Mouse (Mus musculus): ENCODE measurements around the gene Chst15. TPM values are rescaled to one million over a fixed set of nuclear protein-coding genes. Genes with fewer than 3 reads are reported as not detected.

The Chst15 gene
- polyA plus RNA-seq, 1 experiment from 2014 or later = 2.4 TPM

GRCm38 (mm10) chr7:132302508-132303241 is 14.4 kb downstream of the Chst15 start:
- no peak for ATAC-seq (replicated peaks; ENCODE audit: insufficient number of reproducible peaks, low FRiP score, low TSS enrichment)
- no peaks in the 10 kb centered on the region for H3K4me1 ChIP-seq (ENCODE audit: control insufficient read depth, insufficient read depth, low read length)
- no peak overlapping the region for H3K27ac ChIP-seq (ENCODE audit: low read depth, low read length)
- no peaks in the 10 kb centered on the region for H3K27me3 ChIP-seq (ENCODE audit: control insufficient read depth, insufficient read depth, low read length)
- 65% methylated on average over 8 of the region's 8 CpGs for WGBS (ENCODE audit: insufficient replicate concordance)
- no peaks in the 10 kb centered on the region for H3K36me3 ChIP-seq (ENCODE audit: control insufficient read depth, insufficient read depth, low read length)
- no peak overlapping the region for H3K9ac ChIP-seq (ENCODE audit: low read depth, low read length)
- H3K4me3 ChIP-seq (ENCODE audit: low read depth, low read length) = no peak overlapping the region
- no peak overlapping the region for H3K4me2 ChIP-seq
- H3K9me3 ChIP-seq (replicated peaks; ENCODE audit: control insufficient read depth, low read length) = no peaks in the 10 kb centered on the region

- no peak overlapping the region for H3K4me3 ChIP-seq (ENCODE audit: low read depth, low read length)
- H3K27ac ChIP-seq (ENCODE audit: low read depth, low read length) = no peak overlapping the region
- no peak overlapping the region for H3K9ac ChIP-seq (ENCODE audit: low read depth, low read length)
- H3K4me2 ChIP-seq = no peak overlapping the region
- no peaks in the 10 kb centered on the region for H3K27me3 ChIP-seq (ENCODE audit: control insufficient read depth, insufficient read depth, low read length)
- H3K36me3 ChIP-seq (ENCODE audit: control insufficient read depth, insufficient read depth, low read length) = no peaks in the 10 kb centered on the region
- WGBS (ENCODE audit: insufficient replicate concordance) = 59% methylated on average over 5 of the region's 5 CpGs
- no peak for ATAC-seq (replicated peaks; ENCODE audit: insufficient number of reproducible peaks, low FRiP score, low TSS enrichment)
- H3K4me1 ChIP-seq (ENCODE audit: control insufficient read depth, insufficient read depth, low read length) = no peaks in the 10 kb centered on the region
- no peaks in the 10 kb centered on the region for H3K9me3 ChIP-seq (replicated peaks; ENCODE audit: control insufficient read depth, low read length)
These were observed 17.3 kb downstream of the Chst15 start for GRCm38 (mm10) chr7:132299661-132300210.

- ATAC-seq (replicated peaks; ENCODE audit: insufficient number of reproducible peaks, low FRiP score, low TSS enrichment) = no peak
- H3K27me3 ChIP-seq (ENCODE audit: control insufficient read depth, insufficient read depth, low read length) = no peaks in the 10 kb centered on the region
- H3K27ac ChIP-seq (ENCODE audit: low read depth, low read length) = no peak overlapping the region
- no peak overlapping the region for H3K4me2 ChIP-seq
- no peak overlapping the region for H3K9ac ChIP-seq (ENCODE audit: low read depth, low read length)
- no peaks in the 10 kb centered on the region for H3K9me3 ChIP-seq (replicated peaks; ENCODE audit: control insufficient read depth, low read length)
- no peaks in the 10 kb centered on the region for H3K36me3 ChIP-seq (ENCODE audit: control insufficient read depth, insufficient read depth, low read length)
- no peak overlapping the region for H3K4me3 ChIP-seq (ENCODE audit: low read depth, low read length)
- H3K4me1 ChIP-seq (ENCODE audit: control insufficient read depth, insufficient read depth, low read length) = no peaks in the 10 kb centered on the region
- 81% methylated on average over 7 of the region's 7 CpGs for WGBS (ENCODE audit: insufficient replicate concordance)
These were observed 18.5 kb downstream of the Chst15 start for GRCm38 (mm10) chr7:132298412-132298990.

GRCm38 (mm10) chr7:132296661-132297443 is 20.2 kb downstream of the Chst15 start:
- H3K27me3 ChIP-seq (ENCODE audit: control insufficient read depth, insufficient read depth, low read length) = no peaks in the 10 kb centered on the region
- 60% methylated on average over 4 of the region's 4 CpGs for WGBS (ENCODE audit: insufficient replicate concordance)

GRCm38 (mm10) chr7:132296132-132296531 is 20.9 kb downstream of the Chst15 start:
- H3K4me1 ChIP-seq (ENCODE audit: control insufficient read depth, insufficient read depth, low read length) = no peaks in the 10 kb centered on the region
- no peak overlapping the region for H3K4me2 ChIP-seq
- no peaks in the 10 kb centered on the region for H3K9me3 ChIP-seq (replicated peaks; ENCODE audit: control insufficient read depth, low read length)
- ATAC-seq (replicated peaks; ENCODE audit: insufficient number of reproducible peaks, low FRiP score, low TSS enrichment) = no peak
- no peaks in the 10 kb centered on the region for H3K36me3 ChIP-seq (ENCODE audit: control insufficient read depth, insufficient read depth, low read length)
- no peak overlapping the region for H3K9ac ChIP-seq (ENCODE audit: low read depth, low read length)
- WGBS (ENCODE audit: insufficient replicate concordance) = 84% methylated on average over 3 of the region's 3 CpGs
- H3K27me3 ChIP-seq (ENCODE audit: control insufficient read depth, insufficient read depth, low read length) = no peaks in the 10 kb centered on the region
- no peak overlapping the region for H3K4me3 ChIP-seq (ENCODE audit: low read depth, low read length)
- no peak overlapping the region for H3K27ac ChIP-seq (ENCODE audit: low read depth, low read length)

More at GRCm38 (mm10) chr7:132296661-132297443, 20.2 kb downstream of the Chst15 start:
- no peak overlapping the region for H3K9ac ChIP-seq (ENCODE audit: low read depth, low read length)
- no peak overlapping the region for H3K27ac ChIP-seq (ENCODE audit: low read depth, low read length)
- H3K4me1 ChIP-seq (ENCODE audit: control insufficient read depth, insufficient read depth, low read length) = no peaks in the 10 kb centered on the region
- H3K36me3 ChIP-seq (ENCODE audit: control insufficient read depth, insufficient read depth, low read length) = no peaks in the 10 kb centered on the region
- no peak for ATAC-seq (replicated peaks; ENCODE audit: insufficient number of reproducible peaks, low FRiP score, low TSS enrichment)
- no peak overlapping the region for H3K4me3 ChIP-seq (ENCODE audit: low read depth, low read length)
- no peaks in the 10 kb centered on the region for H3K9me3 ChIP-seq (replicated peaks; ENCODE audit: control insufficient read depth, low read length)
- no peak overlapping the region for H3K4me2 ChIP-seq

- H3K36me3 ChIP-seq (ENCODE audit: control insufficient read depth, insufficient read depth, low read length) = no peaks in the 10 kb centered on the region
- 72% methylated on average over 3 of the region's 3 CpGs for WGBS (ENCODE audit: insufficient replicate concordance)
- no peak overlapping the region for H3K9ac ChIP-seq (ENCODE audit: low read depth, low read length)
- no peak overlapping the region for H3K27ac ChIP-seq (ENCODE audit: low read depth, low read length)
- peaks cover 17% of the 10 kb centered on the region for H3K4me1 ChIP-seq (ENCODE audit: control insufficient read depth, insufficient read depth, low read length)
- no peaks in the 10 kb centered on the region for H3K27me3 ChIP-seq (ENCODE audit: control insufficient read depth, insufficient read depth, low read length)
- H3K4me2 ChIP-seq = no peak overlapping the region
- ATAC-seq (replicated peaks; ENCODE audit: insufficient number of reproducible peaks, low FRiP score, low TSS enrichment) = 0 out of 2 replicates have a peak, but pooled peaks have one; percentile 5
- H3K4me3 ChIP-seq (ENCODE audit: low read depth, low read length) = no peak overlapping the region
- H3K9me3 ChIP-seq (replicated peaks; ENCODE audit: control insufficient read depth, low read length) = no peaks in the 10 kb centered on the region
These were observed 29.7 kb downstream of the Chst15 start for GRCm38 (mm10) chr7:132287340-132287664.

GRCm38 (mm10) chr7:132286630-132287339 is 30.2 kb downstream of the Chst15 start:
- Histone ChIP-seq H3K27ac (ENCODE audit: low read depth, low read length) (no peak overlapping the region), H3K9ac (ENCODE audit: low read depth, low read length) (no peak overlapping the region), H3K9me3 (replicated peaks; ENCODE audit: control insufficient read depth, low read length) (no peaks in the 10 kb centered on the region), H3K4me2 (no peak overlapping the region), H3K4me1 (ENCODE audit: control insufficient read depth, insufficient read depth, low read length) (peaks cover 17% of the 10 kb centered on the region), H3K36me3 (ENCODE audit: control insufficient read depth, insufficient read depth, low read length) (no peaks in the 10 kb centered on the region), H3K27me3 (ENCODE audit: control insufficient read depth, insufficient read depth, low read length) (no peaks in the 10 kb centered on the region), H3K4me3 (ENCODE audit: low read depth, low read length) (no peak overlapping the region)
- 20% methylated on average over 14 of the region's 14 CpGs for WGBS (ENCODE audit: insufficient replicate concordance)
- peak; percentile 20; the same call in 1 of the 2 replicates for ATAC-seq (replicated peaks; ENCODE audit: insufficient number of reproducible peaks, low FRiP score, low TSS enrichment)

- 17% methylated on average over 1 of the region's 1 CpGs for WGBS (ENCODE audit: insufficient replicate concordance)
- Histone ChIP-seq H3K9ac (ENCODE audit: low read depth, low read length) (no peak overlapping the region), H3K27ac (ENCODE audit: low read depth, low read length) (no peak overlapping the region), H3K4me3 (ENCODE audit: low read depth, low read length) (no peak overlapping the region), H3K36me3 (ENCODE audit: control insufficient read depth, insufficient read depth, low read length) (no peaks in the 10 kb centered on the region), H3K4me1 (ENCODE audit: control insufficient read depth, insufficient read depth, low read length) (peaks cover 17% of the 10 kb centered on the region), H3K27me3 (ENCODE audit: control insufficient read depth, insufficient read depth, low read length) (0 out of 2 replicates have a peak, but pooled peaks cover 2% of the 10 kb centered on the region), H3K4me2 (no peak overlapping the region), H3K9me3 (replicated peaks; ENCODE audit: control insufficient read depth, low read length) (no peaks in the 10 kb centered on the region)
- ATAC-seq (replicated peaks; ENCODE audit: insufficient number of reproducible peaks, low FRiP score, low TSS enrichment) = no peak
These were observed 32.2 kb downstream of the Chst15 start for GRCm38 (mm10) chr7:132284795-132285194.
